Mouse (Mus musculus): ENCODE data around the gene Dact1. TPM values are rescaled to one million over a fixed set of nuclear protein-coding genes. Genes with fewer than 3 reads are reported as not detected.

Dact1 gene
- polyA plus RNA-seq, 1 experiment from 2014 or later: 15.3 TPM

DNA sequence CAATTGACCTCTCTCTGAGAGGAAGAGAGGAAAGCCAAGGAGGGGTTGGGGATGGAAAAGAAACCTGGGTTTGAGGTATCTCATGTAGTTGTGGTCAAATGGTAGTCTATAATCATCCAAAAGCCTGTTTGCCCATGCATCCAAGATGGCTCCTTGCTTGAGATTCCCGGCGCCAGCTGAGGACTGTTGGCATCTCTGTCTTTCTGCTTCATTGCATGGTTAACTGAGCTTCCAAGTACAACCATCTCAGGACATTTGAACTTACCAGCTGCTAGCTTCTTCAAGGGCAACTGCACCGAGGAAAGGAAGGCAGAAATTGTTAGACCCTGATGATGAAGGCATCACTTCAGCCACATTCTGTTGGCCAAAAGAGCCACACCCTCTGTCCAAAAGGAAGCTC, 54.8 kb downstream of the Dact1 start:
- H3K9ac ChIP-seq (ENCODE audit: low read depth, low read length): no peak overlapping the region
- no peaks in the 10 kb centered on the region for H3K9me3 ChIP-seq (replicated peaks; ENCODE audit: low read length)
- no peaks in the 10 kb centered on the region; the same call in 1 of the 2 replicates for H3K4me1 ChIP-seq (replicated peaks; ENCODE audit: insufficient read depth, low read length)
- 55% methylated on average over 3 of the region's 3 CpGs for WGBS
- DNase-seq (ENCODE audit: low spot score) (no peak), ATAC-seq (replicated peaks; ENCODE audit: low FRiP score, low read depth) (no peak)
- H3K36me3 ChIP-seq (ENCODE audit: insufficient read depth, low read length): no peaks in the 10 kb centered on the region
- no peak overlapping the region for H3K4me2 ChIP-seq (ENCODE audit: low read length)
- no peak for TF ChIP-seq CTCF (IDR thresholded peaks at IDR 0.05; ENCODE audit: low read depth)
- H3K27me3 ChIP-seq (ENCODE audit: insufficient read depth, low read length): no peaks in the 10 kb centered on the region
- H3K27ac ChIP-seq: no peak overlapping the region
- H3K4me3 ChIP-seq (replicated peaks; ENCODE audit: low read depth, low read length): no peak overlapping the region

DNA sequence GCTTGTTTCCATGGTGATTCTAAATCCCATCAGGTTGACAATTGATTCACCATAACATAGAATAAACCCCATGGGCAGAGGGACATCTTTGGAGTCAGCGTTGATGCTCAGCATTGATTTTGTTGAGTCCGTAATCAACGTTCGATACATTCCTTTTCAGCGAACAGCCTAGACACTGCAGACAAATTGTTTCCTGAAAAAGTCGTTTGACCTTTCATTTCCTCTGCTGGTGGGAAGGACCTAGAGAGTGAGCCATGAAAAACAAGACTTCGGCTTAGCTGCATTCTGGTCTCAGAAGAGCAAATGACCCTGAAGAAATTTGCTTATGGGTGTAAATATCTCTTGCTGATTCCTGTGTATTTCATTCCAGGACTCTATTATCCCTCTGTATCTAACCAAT, 55.5 kb downstream of the Dact1 start:
- no peak overlapping the region for H3K9ac ChIP-seq (ENCODE audit: low read depth, low read length)
- no peaks in the 10 kb centered on the region for H3K27me3 ChIP-seq (ENCODE audit: insufficient read depth, low read length)
- DNase-seq (ENCODE audit: low spot score) (peak; percentile 61), ATAC-seq (replicated peaks; ENCODE audit: low FRiP score, low read depth) (no peak)
- H3K4me2 ChIP-seq (ENCODE audit: low read length): no peak overlapping the region
- H3K4me1 ChIP-seq (replicated peaks; ENCODE audit: insufficient read depth, low read length): no peaks in the 10 kb centered on the region; the same call in 1 of the 2 replicates
- 44% methylated on average over 7 of the region's 7 CpGs for WGBS
- no peaks in the 10 kb centered on the region for H3K9me3 ChIP-seq (replicated peaks; ENCODE audit: low read length)
- H3K4me3 ChIP-seq (replicated peaks; ENCODE audit: low read depth, low read length): no peak overlapping the region
- H3K27ac ChIP-seq: no peak overlapping the region
- TF ChIP-seq CTCF (IDR thresholded peaks at IDR 0.05; ENCODE audit: low read depth): no peak
- no peaks in the 10 kb centered on the region for H3K36me3 ChIP-seq (ENCODE audit: insufficient read depth, low read length)

DNA sequence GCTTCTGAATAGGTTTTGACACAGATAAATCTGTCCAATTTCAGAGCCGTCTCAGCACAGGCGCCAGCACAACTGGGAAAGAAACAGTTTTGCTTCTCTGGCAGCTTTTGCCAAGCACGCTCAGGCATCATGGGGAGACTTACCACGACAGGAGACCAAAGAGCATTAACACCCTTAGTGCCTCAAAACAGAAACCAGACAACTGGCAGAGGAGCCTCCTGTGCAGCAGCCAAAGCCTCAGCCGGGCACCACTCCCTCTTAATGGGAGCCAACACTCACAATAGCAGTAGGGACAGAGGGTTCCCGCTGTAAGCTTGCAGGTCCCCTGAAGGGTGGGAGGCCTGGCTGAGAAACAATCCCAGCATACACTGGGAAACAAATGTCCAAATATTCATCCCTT, 56.5 kb downstream of the Dact1 start:
- Histone ChIP-seq H3K4me1 (replicated peaks; ENCODE audit: insufficient read depth, low read length) (no peaks in the 10 kb centered on the region; the same call in 1 of the 2 replicates), H3K4me3 (replicated peaks; ENCODE audit: low read depth, low read length) (no peak overlapping the region), H3K9me3 (replicated peaks; ENCODE audit: low read length) (no peaks in the 10 kb centered on the region), H3K36me3 (ENCODE audit: insufficient read depth, low read length) (no peaks in the 10 kb centered on the region), H3K9ac (ENCODE audit: low read depth, low read length) (no peak overlapping the region), H3K4me2 (ENCODE audit: low read length) (no peak overlapping the region), H3K27ac (no peak overlapping the region), H3K27me3 (ENCODE audit: insufficient read depth, low read length) (no peaks in the 10 kb centered on the region)
- no peak for TF ChIP-seq CTCF (IDR thresholded peaks at IDR 0.05; ENCODE audit: low read depth)
- DNase-seq (ENCODE audit: low spot score) (no peak), ATAC-seq (replicated peaks; ENCODE audit: low FRiP score, low read depth) (no peak)
- WGBS: 71% methylated on average over 6 of the region's 6 CpGs

DNA sequence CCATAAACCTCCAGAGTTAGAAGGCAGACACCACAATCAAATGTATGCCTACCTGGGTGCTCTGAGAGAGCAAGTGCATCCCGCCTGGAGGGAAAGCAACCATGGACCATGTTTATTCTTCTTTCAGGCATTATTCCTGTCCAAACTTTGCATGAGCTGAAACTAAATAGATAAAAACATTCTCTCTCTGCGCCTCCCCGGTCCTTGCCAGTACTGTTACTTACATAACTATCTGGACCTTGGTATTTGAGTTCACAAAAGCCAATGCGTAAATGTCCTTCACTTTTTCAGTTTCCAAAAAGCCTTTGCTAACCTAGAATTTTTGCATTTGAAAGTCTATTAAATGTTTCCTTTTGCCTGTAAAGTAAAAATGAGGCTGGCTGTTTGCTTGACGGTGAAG, 58.9 kb downstream of the Dact1 start:
- no peaks in the 10 kb centered on the region for H3K9me3 ChIP-seq (replicated peaks; ENCODE audit: low read length)
- no peaks in the 10 kb centered on the region; the same call in 1 of the 2 replicates for H3K4me1 ChIP-seq (replicated peaks; ENCODE audit: insufficient read depth, low read length)
- no peaks in the 10 kb centered on the region for H3K27me3 ChIP-seq (ENCODE audit: insufficient read depth, low read length)
- ATAC-seq (replicated peaks; ENCODE audit: low FRiP score, low read depth) (no peak), DNase-seq (ENCODE audit: low spot score) (no peak)
- H3K4me2 ChIP-seq (ENCODE audit: low read length): no peak overlapping the region
- no peak for TF ChIP-seq CTCF (IDR thresholded peaks at IDR 0.05; ENCODE audit: low read depth)
- no peak overlapping the region for H3K9ac ChIP-seq (ENCODE audit: low read depth, low read length)
- no peak overlapping the region for H3K27ac ChIP-seq
- no peaks in the 10 kb centered on the region for H3K36me3 ChIP-seq (ENCODE audit: insufficient read depth, low read length)
- H3K4me3 ChIP-seq (replicated peaks; ENCODE audit: low read depth, low read length): no peak overlapping the region
- WGBS: 86% methylated on average over 5 of the region's 5 CpGs

Other genes starting within 250 kb of the Dact1 start
- 0.27 TPM in 1 of 2 replicates, not detected in the other for gene Tomm20l, start 198.5 kb upstream of the Dact1 start, polyA plus RNA-seq (2015; fragmentation: Nextera tagmentation; extraction: Ambion mirVana)
- 111 and 114 TPM in 2 replicates for gene Timm9, start 173.2 kb upstream of the Dact1 start, polyA plus RNA-seq (2015; fragmentation: Nextera tagmentation; extraction: Ambion mirVana)
- gene 2700049A03Rik, start 173.0 kb upstream of the Dact1 start, polyA plus RNA-seq (2015; fragmentation: Nextera tagmentation; extraction: Ambion mirVana): 7.8 and 10.7 TPM in 2 replicates

Measured in kidney, postnatal 0 days (tissue).